Mouse (Mus musculus) gastrocnemius, adult 8-10 months (tissue): ENCODE measurements at regions not wholly inside any gene's neighbourhood (a gene's known extent, or its start where the extent isn't known, plus 50 kb on each side); places are given as distances from the start of the nearest gene placed in this dataset.

Experiments used
- DNase-seq, 2 experiments: peaks; one replicate each; pipeline ENCODE4 v3.0.0; 2022; ENCODE audit warnings: low spot score in 2 of 2

DNA sequence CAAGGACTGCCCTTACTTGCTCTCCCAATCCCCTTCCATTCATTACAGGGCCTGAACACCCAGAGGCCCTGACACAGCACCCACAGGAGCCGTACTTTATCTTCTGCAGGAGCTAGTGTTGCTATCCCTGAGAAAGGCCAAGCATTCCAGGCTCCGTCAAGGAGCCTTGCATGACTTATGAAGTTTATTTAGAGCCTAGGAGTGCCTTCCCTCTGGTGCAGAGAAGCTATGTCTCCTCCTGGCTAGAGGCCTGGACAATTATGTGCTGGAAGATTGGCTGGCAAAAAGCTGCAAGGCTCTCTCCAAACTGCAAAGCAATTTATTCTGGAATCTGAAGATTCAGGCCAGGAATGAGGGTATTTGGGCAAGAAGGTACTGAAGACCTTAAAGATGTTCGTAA is 612.0 kb upstream of the Cdh5 start:
- no peak for DNase-seq

GRCm38 (mm10) chr8:103492914-103493517 is 608.4 kb upstream of the Cdh5 start:
- peak; percentile 4 to 5 for DNase-seq

GRCm38 (mm10) chr8:103493932-103494493 is 607.4 kb upstream of the Cdh5 start:
- DNase-seq = no peak

- DNase-seq = no peak
Observed at GRCm38 (mm10) chr8:103494670-103495069, 606.8 kb upstream of the Cdh5 start.

DNA sequence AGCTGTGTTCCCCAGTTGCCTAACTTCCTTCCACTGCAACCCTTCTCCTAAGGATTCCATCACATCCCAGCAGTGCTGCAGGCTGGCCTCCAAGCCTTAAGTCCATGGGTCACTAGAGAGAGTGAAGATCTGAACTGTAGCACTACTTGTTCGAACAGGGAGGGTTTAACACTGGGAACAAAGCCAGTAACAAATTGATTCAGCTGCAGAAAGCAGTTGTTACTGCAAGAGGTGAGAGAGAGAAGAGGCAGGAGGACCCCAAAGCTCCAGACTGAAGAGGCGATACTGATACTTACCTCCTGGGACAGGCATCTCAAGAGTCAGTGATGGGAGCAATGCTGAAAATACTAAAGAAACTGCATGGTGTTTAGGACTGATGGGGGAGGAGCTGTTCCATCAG is 600.1 kb upstream of the Cdh5 start:
- no peak for DNase-seq

DNA sequence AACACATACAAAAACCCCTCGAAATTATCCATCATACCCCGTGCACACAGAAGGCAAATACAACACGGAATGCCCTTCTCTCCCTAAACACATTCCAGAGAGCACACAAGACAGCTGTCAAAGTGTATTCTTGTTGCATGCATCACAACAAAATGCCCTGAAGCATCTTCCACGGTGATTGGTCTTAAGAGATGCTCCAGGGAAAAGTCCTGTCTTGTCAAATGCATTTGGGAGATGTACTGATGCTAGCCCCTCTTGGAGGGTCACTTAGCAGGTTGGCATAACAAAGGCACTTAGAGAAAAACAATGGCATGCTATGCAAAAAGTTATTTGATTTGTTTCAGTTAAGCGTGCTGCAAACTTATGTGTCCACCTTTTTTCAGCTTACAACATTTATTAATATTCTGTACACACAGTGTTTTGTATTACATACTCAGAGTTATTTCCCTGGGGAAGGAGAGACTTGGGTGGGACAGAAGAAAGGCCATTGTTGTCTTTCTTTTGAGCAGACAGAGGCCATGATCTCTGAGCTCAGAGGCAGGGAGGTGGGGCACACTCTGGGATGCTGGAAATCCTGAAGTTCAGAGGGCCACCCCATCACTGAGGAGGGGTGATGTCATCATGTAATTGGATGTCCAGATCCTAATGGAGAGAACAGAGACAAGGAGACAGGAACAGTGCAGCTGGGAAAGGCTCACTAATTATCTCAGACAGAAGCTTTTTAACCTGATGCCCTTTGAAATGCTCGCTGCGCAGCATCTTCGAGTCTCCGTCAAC is 598.2 kb upstream of the Cdh5 start:
- DNase-seq = no peak

DNA sequence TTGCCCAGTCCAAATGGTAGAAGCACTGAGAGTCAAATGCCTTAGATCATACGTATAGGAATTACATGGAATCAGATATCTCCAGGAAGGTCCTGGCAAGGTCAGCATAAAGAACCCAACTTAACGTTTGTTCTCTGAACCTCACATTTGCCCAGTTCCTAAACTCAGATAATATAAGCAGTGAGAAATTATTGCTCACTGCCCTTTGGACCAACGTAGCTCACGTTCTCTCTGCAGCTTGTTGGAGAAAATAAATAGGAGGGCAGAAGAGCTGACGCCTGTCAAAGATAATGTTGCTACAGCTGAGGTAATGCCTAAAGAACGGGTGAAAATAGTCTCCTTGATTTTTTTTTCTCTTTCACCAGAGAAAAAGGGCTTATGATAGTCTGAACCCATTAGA is 595.1 kb upstream of the Cdh5 start:
- no peak for DNase-seq

DNA sequence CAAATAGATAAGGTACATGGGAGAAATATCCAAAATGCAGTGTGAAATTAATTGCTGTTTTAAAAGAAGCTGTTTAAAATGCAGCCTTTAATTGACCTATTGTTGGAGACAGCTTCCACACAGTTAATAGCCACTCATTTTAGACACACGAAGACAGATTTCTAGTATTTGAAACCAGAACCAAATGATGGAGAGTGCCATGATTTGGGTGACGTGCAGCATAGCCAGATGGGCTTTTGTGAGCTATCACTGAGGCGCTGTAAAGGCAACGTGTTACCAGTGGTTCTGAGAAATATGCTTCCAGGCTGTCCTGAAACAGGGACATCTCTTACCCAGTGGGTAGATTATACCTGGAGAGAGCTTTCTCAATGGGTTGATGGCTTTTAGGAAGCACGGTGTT is 594.4 kb upstream of the Cdh5 start:
- no peak for DNase-seq

- no peak for DNase-seq
Observed at GRCm38 (mm10) chr8:103520141-103520866, 581.1 kb upstream of the Cdh5 start.

DNA sequence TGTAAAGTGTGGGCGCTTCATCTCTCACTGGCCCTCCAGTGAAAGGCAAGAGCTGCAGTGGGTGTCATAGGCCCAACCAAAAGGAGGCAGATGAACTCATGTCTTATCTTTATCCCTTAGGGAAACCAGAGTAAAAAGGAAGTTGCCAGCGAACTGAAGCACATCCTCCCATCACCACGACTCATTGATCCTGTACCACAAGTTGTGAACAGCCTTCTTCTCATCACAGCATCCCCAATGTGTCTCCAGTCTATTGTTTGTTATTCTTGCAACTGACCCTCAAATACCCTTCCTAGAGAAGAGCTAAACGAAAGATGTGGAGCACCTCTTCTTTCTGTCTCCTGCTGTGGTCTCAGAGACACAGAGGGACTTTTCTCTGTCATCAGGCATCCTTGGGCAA is 570.5 kb upstream of the Cdh5 start:
- DNase-seq = no peak

GRCm38 (mm10) chr8:103534971-103535370 is 566.5 kb upstream of the Cdh5 start:
- no peak for DNase-seq

- no peak for DNase-seq
Observed at GRCm38 (mm10) chr8:103536856-103537255, 564.6 kb upstream of the Cdh5 start.

DNA sequence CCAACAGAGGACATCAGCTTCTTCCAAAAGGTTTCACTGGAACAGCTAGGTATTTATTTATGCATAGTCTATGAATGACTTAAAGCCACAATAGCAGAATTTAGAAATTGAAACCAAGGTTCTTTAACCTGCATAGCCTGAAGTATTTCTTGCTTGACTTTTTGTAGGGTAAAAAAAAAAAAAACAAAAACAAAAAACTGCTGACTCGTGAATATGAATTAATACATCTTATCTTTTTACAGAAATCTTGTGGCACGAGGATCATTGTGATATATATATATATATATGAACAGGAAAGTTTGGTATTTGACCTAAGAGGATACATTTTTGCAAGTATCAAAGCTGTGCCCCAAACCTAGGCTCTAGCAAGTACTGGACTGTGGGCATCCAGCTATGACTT is 559.5 kb upstream of the Cdh5 start:
- no peak for DNase-seq

DNA sequence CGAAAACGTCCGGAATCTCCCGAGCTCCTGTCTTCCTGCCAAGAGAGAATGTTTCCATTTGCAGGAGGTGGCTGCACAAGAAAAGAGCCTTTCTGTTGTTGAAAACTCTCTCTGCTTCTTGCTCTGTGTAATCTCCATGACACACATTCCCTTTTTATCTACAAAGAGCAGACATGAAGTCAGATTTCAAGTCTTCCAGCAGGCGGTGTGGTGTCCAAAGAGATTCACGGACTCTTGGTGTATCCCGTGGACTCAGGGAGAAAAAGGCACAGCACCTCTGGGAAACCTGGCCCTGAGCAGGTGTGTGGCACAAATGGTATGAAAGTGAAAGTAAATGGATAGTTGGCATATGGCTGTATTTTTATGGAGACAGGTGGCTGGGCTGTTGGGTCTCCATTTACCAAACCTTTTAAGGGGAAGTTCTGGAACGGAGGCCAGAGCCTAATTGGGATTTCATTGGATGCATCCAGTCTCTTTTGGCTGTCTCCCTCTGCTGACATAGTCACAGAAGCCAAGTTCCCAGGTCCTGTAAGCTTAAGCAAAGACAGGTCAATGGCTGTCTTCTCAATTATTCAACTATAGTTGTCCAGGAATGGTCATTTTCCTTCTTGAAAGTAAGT is 549.4 kb upstream of the Cdh5 start:
- DNase-seq = no peak

- DNase-seq = no peak
Observed at GRCm38 (mm10) chr8:103561606-103562005, 539.8 kb upstream of the Cdh5 start.

GRCm38 (mm10) chr8:103570864-103571425 is 530.5 kb upstream of the Cdh5 start:
- no peak for DNase-seq

DNA sequence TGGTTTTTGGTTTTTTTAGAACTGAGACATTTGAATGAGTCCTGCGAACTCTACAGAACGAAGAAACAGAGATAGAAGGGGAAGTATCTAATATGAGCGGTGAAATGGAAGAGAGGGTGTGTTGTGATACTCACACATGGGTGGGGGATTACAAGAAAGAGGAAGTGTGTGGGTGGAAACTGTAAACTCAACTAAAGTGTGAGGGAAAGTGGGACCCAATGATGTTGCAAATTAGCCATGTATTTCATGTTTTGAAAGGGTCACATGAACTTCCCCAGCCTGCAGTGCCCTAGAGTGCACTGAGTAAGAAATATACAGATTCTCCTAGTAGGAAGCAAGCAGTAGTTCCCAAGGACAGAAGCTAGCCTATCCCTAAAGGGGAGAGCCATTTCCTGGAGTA is 524.3 kb upstream of the Cdh5 start:
- no peak for DNase-seq

DNA sequence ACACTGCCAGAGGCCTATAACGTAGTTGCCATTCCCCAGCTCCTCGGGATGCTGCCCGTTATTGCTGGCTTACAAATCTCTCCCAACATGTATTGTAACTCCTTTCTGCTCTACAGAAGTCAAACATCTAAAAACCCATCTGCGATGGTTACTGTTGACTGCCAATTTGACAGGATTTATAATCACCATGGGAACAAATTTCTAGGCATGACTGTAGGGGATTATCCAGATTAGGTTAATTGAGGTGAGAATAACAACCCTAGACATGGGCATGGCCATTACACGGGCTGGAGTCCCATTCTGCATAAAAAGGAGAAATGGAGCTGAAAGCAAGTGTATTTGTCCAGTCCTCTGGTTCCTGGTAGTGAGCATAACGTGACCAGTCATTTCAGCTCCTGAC is 523.4 kb upstream of the Cdh5 start:
- DNase-seq = no peak

GRCm38 (mm10) chr8:103608291-103608690 is 493.1 kb upstream of the Cdh5 start:
- DNase-seq = no peak

GRCm38 (mm10) chr8:103623781-103624434 is 477.5 kb upstream of the Cdh5 start:
- no peak for DNase-seq
